Mouse (Mus musculus) ES-E14 (cell line): ENCODE results near the gene Rbfox3.

ENCODE experiments used
- CHD2 ChIP-seq: IDR thresholded peaks from 2 replicates; pipeline ENCODE4 v1.6.1; 2014; ENCODE audit warnings: mild to moderate bottlenecking, low read depth, low read length, inconsistent platforms
- HCFC1 ChIP-seq: IDR thresholded peaks from 2 replicates; pipeline ENCODE4 v1.6.1; 2012; ENCODE audit warnings: low read length, inconsistent platforms, borderline replicate concordance; ENCODE audit not compliant: insufficient read depth
- MAFK ChIP-seq: IDR thresholded peaks from 2 replicates; pipeline ENCODE4 v1.6.1; 2014; ENCODE audit warnings: mild to moderate bottlenecking, low read depth, low read length, inconsistent platforms; ENCODE audit not compliant: insufficient read depth
- ZC3H11A ChIP-seq: IDR thresholded peaks from 2 replicates; pipeline ENCODE4 v1.6.1; 2012; ENCODE audit warnings: low read depth, mild to moderate bottlenecking, inconsistent platforms, low read length, borderline replicate concordance
- ZNF384 ChIP-seq: IDR thresholded peaks from 2 replicates; pipeline ENCODE4 v1.6.1; 2012; ENCODE audit warnings: low read depth, low read length, inconsistent platforms

DNA sequence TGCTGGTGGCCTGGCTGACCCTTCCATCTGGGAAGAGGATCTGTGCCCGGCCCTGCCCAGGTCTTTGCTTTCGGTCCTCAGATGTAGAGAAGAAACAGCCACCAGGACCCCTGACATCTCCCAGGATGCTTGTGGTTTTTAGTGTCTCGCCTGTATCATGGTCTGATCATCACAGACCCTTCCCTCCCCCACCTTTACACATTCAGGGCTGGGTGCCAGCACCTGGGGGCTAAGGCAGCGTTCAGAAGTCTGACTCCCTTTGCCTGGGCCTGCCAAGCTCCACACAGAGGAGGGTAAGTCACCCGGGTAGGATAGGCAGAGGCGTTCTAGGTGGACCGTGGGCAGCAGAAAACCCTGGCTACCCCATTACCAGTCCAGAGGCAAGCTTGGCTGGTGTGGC is 403.1 kb downstream of the Rbfox3 start:
- no peak for TF ChIP-seq MAFK
- no peak for TF ChIP-seq ZNF384
- no peak for TF ChIP-seq ZC3H11A
- TF ChIP-seq HCFC1 = no peak
- no peak for TF ChIP-seq CHD2
